Mouse (Mus musculus): Measurements from ENCODE around the gene Gemin7. TPM values are rescaled to one million over a fixed set of nuclear protein-coding genes. Genes with fewer than 3 reads are reported as not detected.

Gene Gemin7
- 100 to 1,000 TPM in 1 of 2 experiments, 10 to 100 TPM in 1; 91.0 to 100 TPM for polyA plus RNA-seq (2017; shearing (Covaris generic))

DNA sequence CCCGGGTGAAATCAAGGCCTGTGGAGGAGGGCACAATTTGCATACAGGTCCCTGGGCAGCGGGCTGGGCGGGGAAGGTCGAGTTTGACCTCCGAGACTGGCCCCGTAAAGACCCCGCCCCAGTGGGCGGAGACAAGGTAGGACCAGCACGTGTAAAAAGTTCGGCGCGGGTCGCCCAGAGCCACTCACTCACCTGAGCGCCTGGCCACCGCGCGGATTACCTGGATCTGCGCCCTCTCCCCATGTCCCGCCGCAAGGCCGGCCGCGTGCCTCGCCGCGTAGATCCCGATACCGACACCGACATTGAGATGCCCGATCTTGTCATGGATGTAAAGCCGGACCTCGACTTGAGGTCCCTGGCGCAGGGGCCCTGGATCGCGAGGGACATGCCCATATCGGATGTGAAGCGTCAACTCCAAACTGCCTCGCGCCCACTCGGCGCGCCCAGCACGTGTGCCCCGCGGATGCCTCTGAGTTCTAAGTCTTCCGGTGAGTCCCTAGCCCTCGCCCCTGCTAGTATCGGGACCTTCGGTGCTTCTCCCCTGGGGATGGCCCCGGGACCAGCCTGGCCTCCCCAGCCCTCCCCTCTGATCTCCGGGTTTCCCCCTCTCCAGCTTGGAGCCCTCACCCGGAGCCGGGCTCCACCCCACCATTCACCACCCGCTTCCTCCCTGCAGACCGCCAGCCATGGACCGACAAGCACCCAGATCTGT lies at the start of gene Gemin7, which contains the start of gene Zfp296:
Gene Gemin7, minus strand, starts transcription at position 455 of the 712 bp plus-strand sequence.
Gene Zfp296, plus strand, starts transcription at position 147 of the 712 bp plus-strand sequence.
- peak; percentile 62 for ATAC-seq

DNA sequence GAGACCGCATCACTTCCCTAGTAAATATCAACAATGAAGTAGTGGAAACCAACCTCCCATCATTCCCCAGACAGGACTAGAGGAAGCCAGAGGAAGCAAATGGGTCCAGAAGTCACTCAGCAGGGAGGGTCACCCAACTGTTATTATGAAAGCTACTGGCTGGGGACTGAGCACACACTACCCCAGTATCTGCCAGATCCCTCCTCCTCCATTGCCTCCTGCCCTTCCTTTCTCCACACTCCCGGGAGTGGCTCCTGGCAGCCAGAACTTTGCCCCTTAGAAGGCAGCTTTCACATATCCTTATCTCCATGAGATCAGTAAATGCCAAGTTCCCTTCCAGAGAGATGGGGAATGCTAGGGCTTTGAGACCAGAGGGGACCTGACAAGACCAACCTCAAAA lies 46.0 kb upstream of the Gemin7 start:
- no peak for ATAC-seq

DNA sequence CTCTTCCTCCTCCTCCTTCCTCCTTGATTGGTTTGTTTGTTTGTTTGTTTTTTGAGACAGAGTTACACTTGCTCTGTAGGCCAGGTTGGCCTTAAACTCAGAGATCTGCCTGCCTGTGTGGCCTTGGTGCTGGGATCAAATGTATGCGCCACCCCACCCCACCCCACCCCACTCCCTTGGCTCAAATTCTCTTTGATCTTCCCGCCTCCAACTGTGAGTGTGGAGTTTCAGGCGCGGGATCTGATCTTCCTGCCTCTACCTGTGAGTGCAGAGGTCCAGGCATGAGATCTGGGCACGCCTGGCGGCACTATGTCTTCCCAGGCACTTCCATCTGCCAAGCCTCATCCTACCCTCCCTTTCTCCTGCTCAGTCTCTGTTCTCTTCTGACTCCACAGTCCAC lies 44.8 kb upstream of the Gemin7 start:
- ATAC-seq: no peak

DNA sequence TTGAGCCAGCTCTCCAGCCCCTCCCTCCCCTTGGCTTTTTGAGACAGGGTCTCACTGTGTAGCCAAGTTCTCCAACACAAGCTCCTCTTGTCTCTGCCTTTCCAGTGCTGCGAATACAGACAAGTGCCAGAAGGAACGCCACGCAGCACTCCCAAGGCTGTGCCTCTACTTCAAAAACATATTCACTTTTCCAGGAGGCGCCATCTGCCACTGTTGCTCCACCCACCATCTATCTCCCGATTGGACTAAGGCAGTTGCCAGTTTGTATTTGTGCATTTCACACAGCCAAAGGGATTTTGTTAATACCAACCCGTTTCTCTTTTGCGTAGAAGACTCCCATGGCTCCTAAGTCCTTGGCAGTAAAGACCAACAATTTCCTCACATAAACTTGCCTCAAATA lies 43.4 kb upstream of the Gemin7 start:
- ATAC-seq: no peak

DNA sequence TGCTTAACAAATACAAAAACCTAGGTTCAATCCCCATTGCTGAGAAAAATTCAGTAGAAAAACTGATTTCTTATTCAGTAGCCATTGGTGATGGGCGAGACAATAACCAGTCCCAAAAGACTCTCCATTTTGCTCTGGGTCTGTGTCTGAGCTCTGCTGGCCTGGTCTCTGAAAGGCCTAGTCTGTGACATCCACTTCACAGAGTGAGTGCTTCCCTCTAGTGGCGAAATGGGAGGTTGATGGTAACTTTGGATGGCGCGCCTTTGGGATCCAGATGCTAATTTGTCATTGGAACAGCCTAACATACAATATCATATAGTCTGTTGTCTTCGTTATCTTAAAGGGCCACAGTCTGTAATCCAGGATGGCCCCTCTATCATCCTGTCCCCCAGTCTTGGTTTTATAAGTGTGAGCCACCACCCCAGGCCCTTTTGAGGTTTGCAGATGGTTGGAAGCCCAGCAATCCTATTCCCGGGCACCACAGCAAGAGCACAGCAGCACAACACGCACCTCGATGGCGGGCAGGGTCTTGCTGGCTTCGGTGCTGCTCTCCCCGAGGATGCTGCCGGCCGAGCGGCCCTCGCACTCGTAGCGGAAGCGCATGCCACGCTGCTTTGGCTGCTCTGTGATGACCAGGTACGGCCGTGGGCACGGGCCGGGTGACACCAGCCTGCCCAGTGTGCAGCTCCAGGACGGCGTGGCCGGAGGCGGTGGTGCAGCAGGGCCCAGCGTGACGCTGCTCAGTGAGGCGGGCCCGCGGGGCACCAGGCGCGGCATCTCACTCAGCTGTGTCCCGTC lies 41.8 kb upstream of the Gemin7 start:
- peak; percentile 84 for ATAC-seq

DNA sequence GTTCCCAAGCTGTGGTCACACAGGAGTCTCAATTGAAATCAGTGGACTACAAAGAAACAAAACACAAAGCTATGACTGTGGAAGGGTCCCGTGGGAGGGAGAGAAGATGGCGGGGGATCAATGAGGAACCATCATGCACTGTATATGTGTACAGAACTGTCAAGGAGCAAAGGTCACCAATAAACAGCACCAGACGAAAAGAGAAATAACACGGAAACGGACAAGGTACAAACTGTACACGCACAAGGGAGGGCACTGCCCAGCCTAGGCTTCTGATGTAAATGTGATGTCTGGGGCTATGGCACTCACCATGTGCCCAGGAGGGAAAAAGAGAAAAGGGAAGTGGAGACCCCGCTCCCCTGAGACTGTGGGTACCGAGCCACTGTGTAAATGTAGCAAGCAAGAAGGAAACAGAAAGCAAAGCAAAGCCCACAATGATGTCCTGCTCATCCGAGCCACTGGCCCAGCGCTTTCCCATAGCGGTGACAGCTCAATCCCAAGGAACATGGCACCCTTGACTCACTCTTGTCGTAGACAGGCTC lies 37.7 kb upstream of the Gemin7 start:
- no peak for ATAC-seq

DNA sequence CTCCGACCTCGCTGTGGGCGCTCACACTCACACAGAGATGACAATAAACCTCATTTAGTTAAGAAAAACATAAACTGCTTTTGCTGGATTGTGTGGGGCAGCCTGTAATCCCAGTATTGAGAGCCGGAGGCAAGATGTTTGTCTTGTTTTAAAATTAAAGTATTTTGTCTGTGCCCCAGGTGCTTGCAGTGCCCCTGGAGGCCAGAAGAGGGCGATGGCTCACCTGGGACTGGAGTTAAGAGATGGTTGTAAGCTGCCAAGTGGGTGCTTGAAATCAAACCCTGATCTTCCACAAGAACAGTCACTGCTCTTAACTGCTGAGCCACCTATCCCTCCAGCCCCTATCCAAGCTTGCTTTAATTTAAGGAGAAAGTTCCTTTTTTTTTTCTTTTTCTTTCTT lies 33.6 kb upstream of the Gemin7 start:
- no peak for ATAC-seq

DNA sequence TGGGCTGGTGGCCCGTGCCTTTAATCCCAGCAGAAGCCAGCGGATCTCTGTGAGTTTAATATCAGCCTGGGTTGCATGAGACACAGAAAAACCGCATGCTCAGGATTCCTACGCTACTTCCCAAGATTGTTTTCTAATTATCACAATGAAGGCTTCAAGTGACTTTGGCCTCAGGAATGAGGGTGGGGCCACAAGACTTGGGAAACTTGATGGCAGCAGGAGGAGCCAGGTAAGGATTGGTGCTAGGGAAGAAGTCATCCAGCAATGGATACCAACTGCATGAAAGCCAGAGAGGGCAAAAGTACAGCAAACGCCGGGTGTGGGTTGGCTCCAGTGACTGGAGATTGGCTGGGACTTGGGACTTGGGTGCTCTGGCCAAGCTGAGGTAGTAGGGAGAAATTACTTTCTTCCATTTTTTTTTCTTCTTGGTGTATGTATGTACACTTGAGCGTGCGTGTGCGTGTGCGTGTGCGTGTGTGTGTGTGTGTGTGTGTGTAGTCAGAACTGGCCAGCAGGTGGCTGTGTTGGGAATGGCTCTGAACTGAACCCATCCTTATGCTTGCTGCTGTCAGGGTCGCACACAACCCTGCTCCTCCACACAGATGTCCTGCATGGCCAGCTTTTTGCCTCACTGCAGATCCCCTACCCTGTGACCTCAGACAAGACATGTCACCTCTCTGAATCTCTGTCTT lies 32.4 kb upstream of the Gemin7 start:
- ATAC-seq: no peak

DNA sequence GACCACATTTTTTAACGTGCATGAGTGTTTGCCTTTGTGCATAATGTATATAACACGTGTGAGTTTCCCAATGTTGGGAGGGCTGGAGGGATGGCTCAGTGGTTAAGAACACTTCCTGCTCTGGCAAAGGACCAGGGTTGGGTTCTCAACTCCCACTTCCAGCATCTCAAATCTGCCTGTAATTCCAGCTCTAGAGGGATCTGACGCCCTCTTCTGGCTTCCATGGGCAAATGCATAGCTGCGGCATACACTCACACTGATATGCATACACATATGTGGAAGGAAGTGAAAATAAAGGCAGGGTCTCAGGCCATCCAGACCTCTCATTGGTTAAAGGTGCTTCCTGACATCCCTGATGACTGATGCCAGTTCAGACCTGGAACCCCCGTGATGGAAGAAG lies 29.9 kb upstream of the Gemin7 start:
- no peak for ATAC-seq

DNA sequence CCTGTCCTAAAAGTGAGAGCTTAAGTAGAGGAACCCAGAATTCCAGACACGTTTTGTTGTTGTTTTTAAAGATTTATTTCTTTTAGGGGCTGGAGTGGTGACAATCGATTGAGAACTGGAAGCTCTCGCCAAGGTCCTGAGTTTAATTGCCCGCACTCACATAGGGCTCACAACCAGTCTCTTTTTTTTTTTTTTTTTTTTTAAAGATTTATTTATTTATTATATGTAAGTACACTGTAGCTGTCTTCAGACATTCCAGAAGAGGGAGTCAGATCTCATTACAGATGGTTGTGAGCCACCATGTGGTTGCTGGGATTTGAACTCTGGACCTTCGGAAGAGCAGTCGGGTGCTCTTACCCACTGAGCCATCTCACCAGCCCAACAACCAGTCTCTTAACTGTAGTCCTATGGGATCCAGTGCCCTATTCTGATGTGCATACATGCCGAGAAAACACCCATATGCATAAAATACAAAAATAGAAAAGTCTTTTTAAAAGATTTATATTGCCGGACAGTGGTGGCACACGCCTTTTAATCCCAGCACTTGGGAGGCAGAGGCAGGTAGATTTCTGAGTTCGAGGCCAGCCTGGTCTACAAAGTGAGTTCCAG lies 27.3 kb upstream of the Gemin7 start:
- peak; percentile 4 for ATAC-seq

DNA sequence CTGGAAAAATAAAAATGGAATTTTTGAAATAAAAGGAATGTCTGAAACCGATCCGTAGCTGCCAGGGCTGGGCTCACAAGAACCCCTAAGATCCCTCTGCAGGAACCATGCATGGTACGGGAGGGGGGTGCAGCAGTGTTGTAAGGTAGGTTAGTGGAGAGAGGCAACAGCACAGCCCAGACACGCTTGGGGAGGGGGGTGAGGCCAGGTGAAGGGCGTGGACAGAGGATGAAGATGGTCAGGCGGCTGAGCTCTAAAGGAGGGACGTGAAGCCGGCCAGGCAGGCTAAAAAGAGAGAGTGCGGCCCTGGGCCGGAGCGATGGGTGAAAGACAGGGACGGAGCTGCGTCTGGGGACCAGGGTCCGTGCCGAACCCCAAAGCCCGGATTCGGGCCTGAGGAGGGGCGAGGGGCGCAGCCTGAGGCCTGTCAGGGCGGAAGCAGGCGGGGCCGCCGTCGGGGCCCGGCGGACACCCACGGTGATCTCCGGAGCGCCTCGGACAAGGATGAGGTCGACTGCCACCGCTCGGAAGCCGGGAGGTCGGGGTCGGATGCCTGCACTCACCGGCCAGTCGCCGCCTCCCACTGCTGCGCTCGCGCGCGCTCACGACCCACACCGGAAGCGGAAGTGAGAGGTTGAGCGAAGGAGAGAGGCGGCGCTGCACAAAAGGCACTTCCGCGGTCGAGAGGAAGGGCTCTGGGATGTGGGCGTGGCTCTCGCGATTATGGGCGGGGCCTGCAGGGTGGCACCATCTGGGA lies 26.6 kb upstream of the Gemin7 start, which contains the start of gene Clasrp:
Gene Clasrp, minus strand, starts transcription at position 638 of the 757 bp plus-strand sequence.
- ATAC-seq: peak; percentile 100

DNA sequence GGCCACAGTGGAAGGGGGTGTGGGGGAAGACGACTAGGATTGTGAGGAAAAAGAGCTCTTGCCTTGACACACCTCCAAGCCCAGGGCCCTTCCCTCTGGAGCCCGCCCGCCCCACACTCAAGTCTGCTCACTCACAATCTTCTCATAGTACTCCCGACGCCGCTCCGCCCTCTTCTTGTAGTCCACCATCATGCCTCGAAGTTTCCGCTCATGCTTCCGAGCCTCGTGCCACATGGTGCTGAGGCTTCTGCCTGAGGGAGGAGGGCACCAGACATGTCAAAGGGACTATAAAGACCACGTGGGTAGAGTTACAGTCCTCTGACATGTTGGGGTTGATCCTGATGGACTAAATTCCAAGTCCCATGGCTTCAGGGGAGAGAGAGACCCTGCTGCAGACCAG lies 25.7 kb upstream of the Gemin7 start:
- no peak for ATAC-seq

DNA sequence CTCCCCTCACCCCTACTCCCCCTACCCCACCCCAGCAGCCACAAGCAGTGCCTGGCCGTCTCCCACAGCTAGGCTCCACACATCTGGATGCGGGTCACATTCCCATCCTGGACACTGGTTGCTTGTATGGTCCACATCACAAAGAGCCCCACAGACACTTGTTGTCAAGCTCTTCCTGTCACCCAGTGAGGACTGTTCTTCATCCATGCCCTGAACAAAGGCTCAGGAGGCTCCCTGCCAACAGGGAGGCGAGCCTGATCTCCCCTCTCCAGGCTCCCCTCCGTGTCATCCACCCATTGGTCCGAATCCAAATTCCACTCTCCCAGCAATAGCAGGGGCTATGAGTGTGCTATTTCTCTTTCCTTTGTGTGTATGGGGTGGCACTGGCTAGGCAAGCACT lies 23.2 kb upstream of the Gemin7 start:
- ATAC-seq: no peak

DNA sequence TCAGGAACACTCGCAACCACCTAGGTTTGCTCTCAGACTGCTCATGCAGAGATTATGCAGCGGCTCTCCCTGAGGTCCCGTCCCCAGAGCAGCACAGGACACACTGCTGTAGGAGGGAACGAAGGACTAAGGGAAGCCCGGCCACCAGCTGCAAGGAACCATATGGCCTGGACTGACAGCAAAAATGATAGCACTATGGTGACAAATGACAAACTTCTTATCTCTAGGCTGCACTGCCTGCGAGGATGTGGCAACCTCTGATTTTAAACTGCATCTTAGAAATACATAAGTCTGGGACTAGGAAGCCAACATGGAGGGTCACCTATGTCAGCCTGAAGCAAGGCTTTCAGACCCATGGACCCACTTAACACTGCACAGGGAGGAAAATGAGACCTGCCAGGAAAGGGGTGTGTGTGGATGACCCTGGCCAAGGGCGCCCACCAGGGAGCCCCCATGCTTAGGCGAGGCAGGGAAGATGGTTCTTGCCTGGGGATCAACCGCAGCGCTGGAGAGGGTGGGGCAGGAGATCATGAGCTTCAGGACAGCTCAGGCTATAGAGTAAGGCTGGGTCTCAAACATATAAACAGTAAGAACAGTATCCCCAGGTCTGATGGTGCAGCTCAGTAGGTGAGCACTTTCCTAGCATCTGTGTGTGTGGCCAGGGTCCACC lies 15.8 kb upstream of the Gemin7 start:
- no peak for ATAC-seq

DNA sequence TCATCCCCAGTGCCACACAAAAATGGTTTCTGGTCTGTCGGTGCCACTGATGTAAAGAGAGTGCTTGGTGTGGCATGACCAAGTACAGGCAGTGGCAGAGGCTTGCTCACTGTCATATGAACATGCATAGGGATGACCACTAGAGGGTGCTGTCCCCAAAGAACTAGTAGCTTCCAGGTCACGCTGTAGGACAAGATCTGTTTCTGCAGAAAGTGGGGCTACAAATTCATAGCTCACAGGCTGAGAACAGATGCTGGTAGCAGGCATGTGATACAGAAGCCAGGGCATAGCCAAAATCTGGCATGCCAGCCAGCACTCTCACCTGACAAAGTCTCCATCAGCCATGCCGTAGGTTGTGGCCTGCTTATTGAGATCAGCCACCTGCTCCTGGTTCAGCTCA lies 12.5 kb upstream of the Gemin7 start:
- ATAC-seq: peak; percentile 84

DNA sequence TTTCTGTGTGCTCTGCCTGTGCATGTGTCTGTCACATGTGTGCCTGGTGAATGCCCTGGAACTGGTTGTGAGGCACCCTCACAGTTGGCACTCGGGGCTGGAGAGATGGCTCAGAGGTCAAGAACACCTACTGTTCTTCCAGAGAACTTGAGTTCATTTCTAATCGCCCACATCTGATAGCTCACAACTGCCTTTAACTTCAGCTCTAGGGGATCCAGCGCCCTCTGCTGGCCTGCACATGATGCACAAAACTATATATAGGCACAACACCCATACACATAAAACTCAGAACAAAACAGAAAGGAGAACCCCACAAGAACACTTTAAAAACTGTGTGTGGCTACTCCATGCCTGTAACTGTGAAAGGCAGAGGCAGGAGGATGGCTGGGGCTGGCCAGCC lies 11.8 kb upstream of the Gemin7 start:
- no peak for ATAC-seq

DNA sequence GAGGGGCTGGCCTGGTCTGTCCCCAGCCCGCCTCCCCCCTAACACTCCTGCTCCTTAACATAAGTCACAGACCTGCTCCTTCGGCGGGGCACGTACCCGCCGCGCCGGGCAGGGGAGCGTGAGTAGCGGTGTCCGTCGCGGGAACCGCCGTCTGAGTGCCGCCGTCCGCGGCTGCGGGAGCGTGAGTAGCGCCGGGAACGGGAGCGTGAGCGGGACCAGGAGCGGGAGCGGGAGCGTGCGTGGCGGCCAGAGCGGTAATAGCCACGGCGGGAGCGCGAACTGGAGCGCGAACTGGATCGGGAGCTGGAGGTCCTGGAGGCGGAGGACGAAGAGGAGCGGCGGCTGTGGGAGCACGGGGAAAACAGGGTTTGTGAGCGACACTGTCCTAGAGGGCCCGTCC lies 8.9 kb upstream of the Gemin7 start:
- no peak for ATAC-seq

DNA sequence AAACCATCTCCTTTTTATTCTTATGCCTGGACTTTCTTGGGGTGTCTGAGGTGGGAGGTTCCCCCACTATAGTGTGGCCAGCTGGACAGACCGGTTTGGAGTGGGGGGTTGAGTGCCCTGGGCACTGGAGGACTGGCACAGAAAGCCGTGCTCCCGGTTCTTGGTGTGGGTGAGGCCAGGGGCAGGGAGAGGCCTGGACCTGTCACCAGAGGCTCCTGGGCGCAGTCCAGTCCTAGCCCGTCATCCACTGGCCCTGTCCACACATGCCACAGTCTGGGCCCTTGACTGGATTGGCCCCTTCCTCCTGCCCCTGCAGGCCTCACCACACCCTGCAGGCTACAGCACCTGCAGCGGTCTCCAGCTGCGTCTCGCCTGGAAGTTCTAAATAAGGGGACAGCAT lies 3.2 kb upstream of the Gemin7 start:
- ATAC-seq: no peak

DNA sequence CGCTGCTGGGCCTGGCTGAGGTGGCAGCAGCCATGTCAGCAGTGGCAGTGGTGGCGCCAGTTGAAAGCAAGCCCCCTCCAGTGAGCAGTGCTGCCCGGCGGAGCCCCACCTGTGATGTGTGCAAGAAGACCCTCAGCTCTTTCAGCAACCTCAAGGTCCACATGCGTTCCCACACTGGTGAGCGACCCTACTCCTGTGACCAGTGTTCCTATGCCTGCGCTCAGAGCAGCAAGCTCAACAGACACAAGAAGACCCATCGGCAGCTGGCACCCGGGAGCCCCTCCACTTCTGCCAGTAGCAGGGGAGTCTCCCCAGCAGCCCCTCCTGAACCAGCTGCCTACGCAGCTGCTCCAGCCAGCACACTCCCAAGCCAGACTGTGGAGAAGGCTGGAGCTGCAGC lies 2.4 kb upstream of the Gemin7 start:
- ATAC-seq: no peak

DNA sequence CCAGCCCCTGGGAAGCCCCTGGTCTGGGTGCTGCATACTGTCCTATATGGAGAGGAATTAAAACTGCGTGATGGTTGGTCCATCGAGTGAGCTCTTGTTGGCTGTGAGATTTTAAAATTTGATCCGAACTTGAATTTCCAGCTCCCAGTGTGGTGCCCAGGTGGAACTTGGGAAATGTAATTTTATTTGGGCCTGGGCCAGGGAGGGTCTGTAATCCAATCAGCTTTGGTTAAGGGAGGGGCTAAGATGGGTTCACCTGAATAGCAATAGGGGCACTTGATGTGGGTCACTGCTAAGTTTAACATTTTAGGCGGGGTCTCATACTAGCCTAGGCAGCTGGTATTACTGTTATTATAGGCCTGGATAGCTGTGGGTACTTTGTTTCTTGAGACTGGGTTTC lies 1.0 kb upstream of the Gemin7 start:
- no peak for ATAC-seq

DNA sequence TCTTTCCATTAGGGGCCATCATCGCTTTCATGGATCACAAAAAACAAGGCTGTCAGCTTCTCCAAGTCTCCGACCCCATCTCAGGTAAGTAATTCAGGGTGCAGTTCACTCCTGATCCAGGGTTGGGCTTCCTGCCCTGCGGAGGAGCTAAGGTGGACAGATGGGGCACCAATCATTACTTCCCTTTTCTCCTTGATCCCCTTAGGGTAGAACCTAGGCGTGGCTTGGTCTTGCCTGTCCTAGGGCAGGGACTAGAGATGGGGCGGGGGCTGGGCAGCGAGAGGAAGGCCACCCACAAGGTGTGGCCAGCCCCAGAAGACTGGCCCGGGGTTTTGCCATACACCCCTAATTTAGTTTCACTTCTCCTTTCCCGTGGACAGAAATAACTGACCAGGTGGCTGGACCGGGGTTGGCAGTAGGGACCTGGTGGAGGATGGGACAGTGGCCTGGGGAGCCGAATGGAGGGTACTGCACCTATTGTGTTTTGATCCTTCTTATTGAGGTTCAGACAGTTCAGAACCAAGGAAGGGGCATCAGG lies 551 bp upstream of the Gemin7 start:
- peak; percentile 22 for ATAC-seq

Data from CD4-positive, CD25-positive, alpha-beta regulatory T cell, adult 4 months (primary cell).